Mouse (Mus musculus) brown adipose tissue, adult 24 weeks (tissue): ENCODE measurements at regions not wholly inside any gene's neighbourhood (a gene's known extent, or its start where the extent isn't known, plus 50 kb on each side); places are given as distances from the start of the nearest gene placed in this dataset.

ENCODE experiments used
- H3K27ac ChIP-seq: fragments of 200-500 bp; replicated peaks from 2 replicates; pipeline ENCODE4 v1.5.1; 2012; ENCODE audit warnings: low read depth, mild to moderate bottlenecking, low read length
- H3K4me1 ChIP-seq: fragments of 200-500 bp; 2 replicates; pipeline ENCODE4 v1.6.1; 2012; ENCODE audit warnings: low read length, mixed read lengths; ENCODE audit not compliant: control insufficient read depth, insufficient read depth, insufficient read length
- H3K4me3 ChIP-seq: fragments of 200-500 bp; 2 replicates; pipeline ENCODE4 v1.5.1; 2012; ENCODE audit warnings: low read depth, mild to moderate bottlenecking, low read length, moderate library complexity; ENCODE audit not compliant: insufficient read depth

- no peak overlapping the region for H3K27ac ChIP-seq
- H3K4me3 ChIP-seq = no peak overlapping the region
- H3K4me1 ChIP-seq = peaks cover 27% of the 10 kb centered on the region
Observed at GRCm38 (mm10) chr10:119054191-119055175, 184.5 kb upstream of the Dyrk2 start.

- Histone ChIP-seq H3K4me3 (no peak overlapping the region), H3K4me1 (peaks cover 23% of the 10 kb centered on the region), H3K27ac (peak overlapping the region; percentile 38; the same call in 1 of the 2 replicates)
Observed at GRCm38 (mm10) chr10:119052441-119053041, 182.5 kb upstream of the Dyrk2 start.

- Histone ChIP-seq H3K27ac (no peak overlapping the region), H3K4me3 (no peak overlapping the region), H3K4me1 (peaks cover 23% of the 10 kb centered on the region)
Observed at GRCm38 (mm10) chr10:119051598-119051997, 181.6 kb upstream of the Dyrk2 start.

GRCm38 (mm10) chr10:119050017-119050685 is 180.1 kb upstream of the Dyrk2 start:
- no peak overlapping the region for H3K4me3 ChIP-seq
- no peak overlapping the region for H3K27ac ChIP-seq
- peaks cover 23% of the 10 kb centered on the region for H3K4me1 ChIP-seq

- Histone ChIP-seq H3K27ac (no peak overlapping the region), H3K4me1 (peaks cover 16% of the 10 kb centered on the region), H3K4me3 (no peak overlapping the region)
Observed at GRCm38 (mm10) chr10:119048643-119049420, 178.8 kb upstream of the Dyrk2 start.

- Histone ChIP-seq H3K27ac (no peak overlapping the region), H3K4me1 (peaks cover 4% of the 10 kb centered on the region; the same call in 1 of the 2 replicates), H3K4me3 (no peak overlapping the region)
Observed at GRCm38 (mm10) chr10:119045059-119045458, 175.1 kb upstream of the Dyrk2 start.

- H3K4me3 ChIP-seq = no peak overlapping the region
- H3K27ac ChIP-seq = no peak overlapping the region
- H3K4me1 ChIP-seq = peaks cover 13% of the 10 kb centered on the region
Observed at GRCm38 (mm10) chr10:119043069-119043468, 173.1 kb upstream of the Dyrk2 start.

GRCm38 (mm10) chr10:119040205-119040604 is 170.2 kb upstream of the Dyrk2 start:
- H3K4me3 ChIP-seq = no peak overlapping the region
- H3K4me1 ChIP-seq = peaks cover 13% of the 10 kb centered on the region
- H3K27ac ChIP-seq = 0 out of 2 replicates have a peak overlapping the region, but pooled peaks have one; percentile 15

GRCm38 (mm10) chr10:119039732-119040131 is 169.7 kb upstream of the Dyrk2 start:
- Histone ChIP-seq H3K4me1 (peaks cover 13% of the 10 kb centered on the region), H3K4me3 (no peak overlapping the region), H3K27ac (peak overlapping the region; percentile 18; the same call in 1 of the 2 replicates)

- H3K4me1 ChIP-seq = peaks cover 13% of the 10 kb centered on the region
- H3K4me3 ChIP-seq = no peak overlapping the region
- H3K27ac ChIP-seq = no peak overlapping the region
Observed at GRCm38 (mm10) chr10:119038991-119039390, 169.0 kb upstream of the Dyrk2 start.

- H3K4me3 ChIP-seq = no peak overlapping the region
- H3K27ac ChIP-seq = no peak overlapping the region
- peaks cover 13% of the 10 kb centered on the region for H3K4me1 ChIP-seq
Observed at GRCm38 (mm10) chr10:119037781-119038180, 167.8 kb upstream of the Dyrk2 start.

GRCm38 (mm10) chr10:119035863-119036262 is 165.9 kb upstream of the Dyrk2 start:
- Histone ChIP-seq H3K4me3 (no peak overlapping the region), H3K27ac (no peak overlapping the region), H3K4me1 (peaks cover 16% of the 10 kb centered on the region)

GRCm38 (mm10) chr10:119034396-119034795 is 164.4 kb upstream of the Dyrk2 start:
- Histone ChIP-seq H3K4me3 (no peak overlapping the region), H3K27ac (no peak overlapping the region), H3K4me1 (peaks cover 9% of the 10 kb centered on the region; the same call in 1 of the 2 replicates)
